Mouse (Mus musculus): ENCODE data around the gene Hax1.

DNA sequence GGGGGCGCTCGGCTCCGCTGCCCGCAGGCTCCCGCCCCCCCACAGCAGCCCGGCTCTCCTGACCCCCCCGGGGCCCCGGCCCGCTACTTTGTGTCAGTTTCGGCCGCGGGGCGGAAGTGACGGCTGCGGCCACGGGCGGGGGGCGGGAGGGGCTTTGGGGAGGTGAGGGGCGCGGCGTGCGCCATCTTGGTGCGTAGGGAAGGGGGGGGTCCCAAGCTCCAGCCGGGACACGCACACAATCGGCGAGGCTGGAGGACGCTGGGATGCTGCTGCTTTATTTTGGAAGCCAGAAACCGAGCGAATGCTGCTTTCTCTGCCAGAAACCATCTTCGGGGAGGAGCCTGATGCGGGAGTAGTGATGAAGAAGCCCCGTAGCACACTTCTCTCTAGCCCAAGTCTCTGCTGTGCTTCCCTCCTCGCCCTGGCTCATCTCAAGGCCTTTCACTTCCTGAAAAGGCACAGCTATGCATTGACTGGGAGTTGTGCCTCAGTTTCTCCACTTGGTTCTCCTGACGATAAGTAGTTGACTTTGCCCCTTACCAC lies 35.3 kb downstream of the Hax1 start, which contains the start of gene Atp8b2:
- TF ChIP-seq POLR2A (IDR thresholded peaks at IDR 0.05; ENCODE audit: low read depth, low read length) = peak; percentile 43
- TF ChIP-seq CTCF (conservative IDR thresholded peaks at IDR 0.05; ENCODE audit: insufficient read depth, insufficient read length, low read depth, low read length) = no peak

Measured in kidney, adult 2 months (tissue).